Mouse (Mus musculus): ENCODE results near the gene Chsy1. TPM values are rescaled to one million over a fixed set of nuclear protein-coding genes. Genes with fewer than 3 reads are reported as not detected.

Chsy1 gene
- polyA plus RNA-seq, 1 experiment from 2014 or later: 14.0 TPM

- H3K27ac ChIP-seq: no peak overlapping the region
Observed at GRCm38 (mm10) chr7:66199391-66199831, 90.1 kb downstream of the Chsy1 start.

GRCm38 (mm10) chr7:66200383-66200782, 91.1 kb downstream of the Chsy1 start:
- H3K4me3 ChIP-seq (replicated peaks): no peak overlapping the region
- no peaks in the 10 kb centered on the region for H3K9me3 ChIP-seq
- H3K27ac ChIP-seq: no peak overlapping the region
- no peaks in the 10 kb centered on the region for H3K27me3 ChIP-seq (replicated peaks)
- no peak overlapping the region for H3K9ac ChIP-seq
- 0 out of 2 replicates have a peak, but pooled peaks cover 8% of the 10 kb centered on the region for H3K4me1 ChIP-seq
- H3K36me3 ChIP-seq: no peaks in the 10 kb centered on the region
- 79% methylated on average over 3 of the region's 3 CpGs for WGBS
- no peak overlapping the region for H3K4me2 ChIP-seq
- ATAC-seq (ENCODE audit: insufficient read depth, low FRiP score, low read depth): no peak

More at GRCm38 (mm10) chr7:66199391-66199831, 90.1 kb downstream of the Chsy1 start:
- no peak overlapping the region for H3K4me3 ChIP-seq (replicated peaks)
- WGBS: 85% methylated on average over 5 of the region's 5 CpGs
- ATAC-seq (ENCODE audit: insufficient read depth, low FRiP score, low read depth): 0 out of 2 replicates have a peak, but pooled peaks have one; percentile 23
- no peak overlapping the region for H3K4me2 ChIP-seq
- no peaks in the 10 kb centered on the region for H3K27me3 ChIP-seq (replicated peaks)
- H3K4me1 ChIP-seq: 0 out of 2 replicates have a peak, but pooled peaks cover 8% of the 10 kb centered on the region
- no peak overlapping the region for H3K9ac ChIP-seq
- H3K9me3 ChIP-seq: no peaks in the 10 kb centered on the region
- no peaks in the 10 kb centered on the region for H3K36me3 ChIP-seq

DNA sequence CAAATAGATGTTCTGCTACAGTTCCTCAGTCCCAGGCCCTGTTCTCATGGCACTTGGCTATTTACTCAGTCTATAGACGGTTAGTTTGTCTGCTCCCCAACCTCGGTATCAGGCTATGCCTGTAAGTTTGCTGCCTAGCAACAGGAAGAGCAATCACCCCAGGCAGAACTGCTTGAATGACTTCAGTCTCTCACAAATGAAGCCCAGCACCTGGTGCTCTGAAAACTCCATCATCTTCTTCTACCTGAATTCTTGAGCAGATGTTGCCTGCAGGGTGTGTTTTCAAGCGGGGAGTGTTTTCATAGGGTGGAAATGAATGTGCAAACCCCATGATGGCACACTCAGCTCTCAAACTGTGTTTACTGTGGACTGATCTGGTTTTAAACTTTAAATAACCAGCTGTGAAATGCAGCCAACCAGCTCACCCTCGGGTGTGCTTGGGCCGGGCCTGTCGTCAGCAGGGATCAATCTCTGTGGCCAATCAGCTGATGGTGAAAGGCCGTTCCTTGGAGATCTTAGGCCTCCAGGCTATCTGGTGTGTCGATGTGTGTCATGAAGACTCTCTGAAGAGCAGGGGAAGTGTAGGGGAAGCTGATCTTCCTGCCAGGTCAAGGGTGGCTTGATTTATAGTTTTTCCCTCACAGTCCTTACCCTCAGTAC, 91.6 kb downstream of the Chsy1 start:
- ATAC-seq (ENCODE audit: insufficient read depth, low FRiP score, low read depth): 0 out of 2 replicates have a peak, but pooled peaks have one; percentile 38
- Histone ChIP-seq H3K36me3 (no peaks in the 10 kb centered on the region), H3K4me3 (replicated peaks) (no peak overlapping the region), H3K9ac (no peak overlapping the region), H3K9me3 (no peaks in the 10 kb centered on the region), H3K27me3 (replicated peaks) (no peaks in the 10 kb centered on the region), H3K27ac (no peak overlapping the region), H3K4me1 (0 out of 2 replicates have a peak, but pooled peaks cover 8% of the 10 kb centered on the region), H3K4me2 (no peak overlapping the region)
- 33% methylated on average over 8 of the region's 8 CpGs for WGBS

- Histone ChIP-seq H3K36me3 (no peaks in the 10 kb centered on the region), H3K9ac (no peak overlapping the region), H3K4me3 (replicated peaks) (no peak overlapping the region), H3K27me3 (replicated peaks) (no peaks in the 10 kb centered on the region), H3K27ac (no peak overlapping the region), H3K4me1 (0 out of 2 replicates have a peak, but pooled peaks cover 8% of the 10 kb centered on the region), H3K9me3 (no peaks in the 10 kb centered on the region), H3K4me2 (no peak overlapping the region)
- no peak for ATAC-seq (ENCODE audit: insufficient read depth, low FRiP score, low read depth)
- WGBS: 77% methylated on average over 2 of the region's 2 CpGs
Observed at GRCm38 (mm10) chr7:66201657-66202056, 92.3 kb downstream of the Chsy1 start.

DNA sequence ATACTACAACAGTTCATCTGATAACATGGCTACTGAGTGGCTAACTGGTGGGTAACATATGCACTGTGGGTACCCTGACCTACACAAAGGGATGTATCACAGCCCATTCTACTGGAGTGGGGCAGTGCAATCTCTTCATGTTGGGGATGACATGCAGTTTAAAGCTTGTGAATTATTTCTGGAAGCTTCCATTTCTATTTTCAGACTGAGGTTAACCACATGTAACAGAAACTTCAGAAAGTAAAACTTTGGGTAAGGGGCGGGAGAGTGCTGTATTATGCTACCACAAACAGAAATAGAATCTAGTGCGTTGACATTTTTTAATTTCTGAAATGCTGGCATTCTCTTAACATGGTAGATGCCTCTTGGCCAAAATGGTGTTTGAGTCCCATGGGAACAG, 100.6 kb downstream of the Chsy1 start:
- Histone ChIP-seq H3K4me2 (no peak overlapping the region), H3K27me3 (replicated peaks) (no peaks in the 10 kb centered on the region), H3K4me1 (no peaks in the 10 kb centered on the region), H3K36me3 (no peaks in the 10 kb centered on the region), H3K9ac (no peak overlapping the region), H3K27ac (no peak overlapping the region), H3K4me3 (replicated peaks) (no peak overlapping the region), H3K9me3 (no peaks in the 10 kb centered on the region)
- WGBS: 77% methylated on average over 2 of the region's 2 CpGs
- ATAC-seq (ENCODE audit: insufficient read depth, low FRiP score, low read depth): no peak

DNA sequence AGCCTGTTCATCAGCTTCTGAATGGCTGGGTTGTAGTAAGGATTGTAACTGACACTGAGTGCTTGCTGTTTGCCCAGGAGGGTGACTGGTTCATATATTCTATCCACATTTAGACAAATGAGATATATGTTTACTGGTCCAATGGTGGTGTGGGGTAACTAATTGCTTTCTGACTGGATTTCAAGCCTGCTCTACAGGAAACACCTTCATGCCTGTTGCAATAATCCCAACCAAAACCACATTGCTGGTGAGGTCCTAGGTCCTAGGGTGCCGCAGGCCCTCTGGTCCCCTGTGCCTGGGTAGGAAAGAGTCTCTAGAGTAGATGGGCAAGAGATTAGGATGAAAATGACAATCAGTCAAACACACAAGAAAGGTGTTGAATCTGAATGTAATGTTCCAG, 103.6 kb downstream of the Chsy1 start:
- no peak for ATAC-seq (ENCODE audit: insufficient read depth, low FRiP score, low read depth)
- WGBS: 78% methylated on average over 1 of the region's 1 CpGs
- peaks cover 5% of the 10 kb centered on the region; the same call in 1 of the 2 replicates for H3K4me1 ChIP-seq

GRCm38 (mm10) chr7:66214477-66214876, 105.2 kb downstream of the Chsy1 start:
- 36% methylated on average over 6 of the region's 6 CpGs for WGBS
- H3K9ac ChIP-seq: no peak overlapping the region
- H3K27ac ChIP-seq: no peak overlapping the region
- no peak overlapping the region for H3K4me3 ChIP-seq (replicated peaks)
- peaks cover 8% of the 10 kb centered on the region for H3K4me1 ChIP-seq
- no peak for ATAC-seq (ENCODE audit: insufficient read depth, low FRiP score, low read depth)
- H3K4me2 ChIP-seq: no peak overlapping the region
- no peaks in the 10 kb centered on the region for H3K27me3 ChIP-seq (replicated peaks)
- H3K36me3 ChIP-seq: no peaks in the 10 kb centered on the region
- H3K9me3 ChIP-seq: no peaks in the 10 kb centered on the region

More for the DNA sequence above, 103.6 kb downstream of the Chsy1 start:
- Histone ChIP-seq H3K9me3 (no peaks in the 10 kb centered on the region), H3K4me3 (replicated peaks) (no peak overlapping the region), H3K27me3 (replicated peaks) (no peaks in the 10 kb centered on the region), H3K9ac (no peak overlapping the region), H3K36me3 (no peaks in the 10 kb centered on the region), H3K4me2 (no peak overlapping the region), H3K27ac (no peak overlapping the region)

- no peaks in the 10 kb centered on the region for H3K36me3 ChIP-seq
- no peak for ATAC-seq (ENCODE audit: insufficient read depth, low FRiP score, low read depth)
- no peaks in the 10 kb centered on the region for H3K9me3 ChIP-seq
- H3K9ac ChIP-seq: no peak overlapping the region
- H3K4me2 ChIP-seq: no peak overlapping the region
- peaks cover 8% of the 10 kb centered on the region for H3K4me1 ChIP-seq
- 90% methylated on average over 1 of the region's 1 CpGs for WGBS
- no peak overlapping the region for H3K4me3 ChIP-seq (replicated peaks)
- no peaks in the 10 kb centered on the region for H3K27me3 ChIP-seq (replicated peaks)
- no peak overlapping the region for H3K27ac ChIP-seq
Observed at GRCm38 (mm10) chr7:66215911-66216310, 106.6 kb downstream of the Chsy1 start.

DNA sequence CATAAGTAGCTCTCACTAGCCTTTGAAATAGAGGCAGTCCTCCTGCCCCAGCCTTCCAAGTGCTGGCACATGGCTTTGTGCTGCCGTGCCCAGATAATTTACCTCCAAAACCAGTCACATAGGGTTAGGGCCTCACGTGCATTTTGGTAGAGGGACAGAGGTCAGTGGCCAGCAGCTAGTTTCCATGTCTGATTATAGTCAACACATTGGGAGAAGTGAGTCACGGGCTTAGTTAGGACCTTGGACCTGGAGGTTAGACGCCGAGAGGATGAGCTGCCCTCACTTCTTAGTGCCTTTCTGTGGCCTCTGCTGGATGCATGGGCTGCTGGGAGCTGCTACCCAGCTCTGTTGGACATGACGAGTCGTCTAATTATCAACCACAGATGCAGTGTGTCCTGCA, 107.7 kb downstream of the Chsy1 start:
- Histone ChIP-seq H3K9me3 (no peaks in the 10 kb centered on the region), H3K27ac (no peak overlapping the region), H3K36me3 (no peaks in the 10 kb centered on the region), H3K4me1 (peaks cover 8% of the 10 kb centered on the region), H3K4me2 (no peak overlapping the region), H3K9ac (no peak overlapping the region), H3K27me3 (replicated peaks) (no peaks in the 10 kb centered on the region), H3K4me3 (replicated peaks) (no peak overlapping the region)
- 79% methylated on average over 7 of the region's 7 CpGs for WGBS
- ATAC-seq (ENCODE audit: insufficient read depth, low FRiP score, low read depth): no peak

DNA sequence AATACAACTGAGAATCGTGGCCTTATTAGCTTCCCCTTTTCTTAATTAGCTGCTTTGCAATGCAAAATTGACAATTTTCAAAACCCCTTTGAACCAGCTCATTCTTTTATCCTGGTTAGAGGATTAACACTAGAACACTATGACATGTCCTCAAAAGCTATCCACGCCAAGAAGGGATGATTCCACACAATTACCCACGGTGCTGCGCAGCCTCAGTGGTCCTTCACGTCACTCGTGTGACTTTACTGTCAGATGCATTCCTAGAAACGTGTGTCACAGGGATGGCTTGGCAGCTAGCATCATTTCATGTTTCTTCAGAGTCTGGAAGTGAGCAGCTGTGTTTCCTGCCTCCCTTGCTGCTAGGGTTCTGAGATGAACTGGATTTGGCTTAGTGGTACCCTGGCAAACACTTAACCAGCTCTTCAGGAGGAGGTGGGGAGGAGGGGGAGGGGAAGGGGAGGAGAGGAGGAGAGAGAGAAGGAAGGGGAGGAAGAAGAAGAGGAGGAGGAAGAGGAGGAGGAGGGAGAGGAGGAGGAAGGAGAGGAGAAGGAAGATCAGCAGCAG, 108.3 kb downstream of the Chsy1 start:
- ATAC-seq (ENCODE audit: insufficient read depth, low FRiP score, low read depth): no peak
- H3K36me3 ChIP-seq: no peaks in the 10 kb centered on the region
- no peak overlapping the region for H3K9ac ChIP-seq
- no peaks in the 10 kb centered on the region for H3K27me3 ChIP-seq (replicated peaks)
- H3K9me3 ChIP-seq: no peaks in the 10 kb centered on the region
- peaks cover 11% of the 10 kb centered on the region for H3K4me1 ChIP-seq
- no peak overlapping the region for H3K4me2 ChIP-seq
- 82% methylated on average over 7 of the region's 7 CpGs for WGBS
- H3K27ac ChIP-seq: peak overlapping the region; percentile 86
- H3K4me3 ChIP-seq (replicated peaks): no peak overlapping the region

- Histone ChIP-seq H3K27ac (peak overlapping the region; percentile 86), H3K4me1 (peaks cover 13% of the 10 kb centered on the region), H3K27me3 (replicated peaks) (no peaks in the 10 kb centered on the region), H3K9ac (no peak overlapping the region; the same call in 1 of the 2 replicates), H3K9me3 (no peaks in the 10 kb centered on the region), H3K36me3 (no peaks in the 10 kb centered on the region), H3K4me3 (replicated peaks) (no peak overlapping the region), H3K4me2 (no peak overlapping the region)
- 37% methylated on average over 9 of the region's 9 CpGs for WGBS
- no peak; the same call in 1 of the 2 replicates for ATAC-seq (ENCODE audit: insufficient read depth, low FRiP score, low read depth)
Observed at GRCm38 (mm10) chr7:66218193-66219014, 109.1 kb downstream of the Chsy1 start.

Data from stomach, embryonic 15.5 days (tissue).